Mouse (Mus musculus): ENCODE results near the gene Ggt1.

Ggt1 gene

GRCm38 (mm10) chr10:75633048-75633447, 71.6 kb downstream of the Ggt1 start:
- DNase-seq (ENCODE audit: low spot score), result no peak

GRCm38 (mm10) chr10:75633576-75634139, 72.3 kb downstream of the Ggt1 start:
- no peak for DNase-seq (ENCODE audit: low spot score)

- no peak for DNase-seq (ENCODE audit: low spot score)
Observed at GRCm38 (mm10) chr10:75634610-75635009, 73.2 kb downstream of the Ggt1 start.

GRCm38 (mm10) chr10:75635019-75635692, 73.8 kb downstream of the Ggt1 start:
- no peak for DNase-seq (ENCODE audit: low spot score)

GRCm38 (mm10) chr10:75635693-75636055, 74.3 kb downstream of the Ggt1 start:
- peak; percentile 85 for DNase-seq (ENCODE audit: low spot score)
